Mouse (Mus musculus): ENCODE data around the gene Casc1.

Gene Casc1

GRCm38 (mm10) chr6:145202432-145203125, 8.2 kb downstream of the Casc1 start:
- no peak for DNase-seq (ENCODE audit: low spot score)

- no peak for DNase-seq (ENCODE audit: low spot score)
Measured at GRCm38 (mm10) chr6:145197949-145198686, 12.7 kb downstream of the Casc1 start.

GRCm38 (mm10) chr6:145193446-145193845, 17.4 kb downstream of the Casc1 start:
- no peak for DNase-seq (ENCODE audit: low spot score)

DNA sequence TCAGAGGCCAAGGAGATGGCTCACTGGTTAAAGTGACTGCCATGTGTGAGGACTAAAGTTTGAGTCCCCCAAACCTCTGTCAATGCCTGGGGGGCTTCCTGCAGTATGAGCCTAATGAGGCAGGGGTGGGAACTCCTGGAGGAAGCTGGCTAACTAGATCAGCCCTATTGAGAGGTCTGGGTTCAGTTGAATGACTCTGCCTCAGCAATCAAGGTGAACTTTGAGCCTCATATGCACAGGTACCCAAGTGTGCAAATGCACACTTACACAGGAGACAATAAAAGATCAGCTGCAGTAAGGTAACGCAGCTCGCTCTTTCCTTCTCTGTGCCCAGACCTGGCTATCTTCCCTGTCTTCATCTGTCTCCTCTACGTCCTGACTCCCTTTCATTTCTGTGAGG, 17.8 kb downstream of the Casc1 start:
- no peak for DNase-seq (ENCODE audit: low spot score)

GRCm38 (mm10) chr6:145187093-145188088, 23.4 kb downstream of the Casc1 start:
- peak; percentile 54 for DNase-seq (ENCODE audit: low spot score)

- DNase-seq (ENCODE audit: low spot score) = no peak
Measured at GRCm38 (mm10) chr6:145186096-145186495, 24.7 kb downstream of the Casc1 start.

DNA sequence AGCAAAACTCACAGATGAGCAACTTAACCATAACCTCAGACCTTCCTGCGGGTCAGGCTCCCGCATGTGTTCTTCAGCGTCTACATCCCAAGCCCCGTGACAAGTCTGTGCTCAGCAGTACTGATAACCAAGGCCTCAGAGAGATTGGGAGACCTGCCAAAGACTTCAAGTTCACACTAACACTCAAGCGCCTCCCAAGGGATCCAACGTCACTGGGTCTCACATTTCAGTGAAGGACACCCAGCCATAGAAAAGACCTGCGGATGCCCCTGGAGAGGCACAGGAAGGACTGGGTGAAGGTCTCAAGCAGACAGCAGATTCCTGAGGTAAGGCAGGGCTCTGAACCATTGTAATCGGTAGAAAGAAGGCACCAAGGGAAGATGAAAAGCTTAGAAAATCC, 28.8 kb downstream of the Casc1 start:
- no peak for DNase-seq (ENCODE audit: low spot score)

GRCm38 (mm10) chr6:145179665-145180064, 31.1 kb downstream of the Casc1 start:
- DNase-seq (ENCODE audit: low spot score) = no peak

DNA sequence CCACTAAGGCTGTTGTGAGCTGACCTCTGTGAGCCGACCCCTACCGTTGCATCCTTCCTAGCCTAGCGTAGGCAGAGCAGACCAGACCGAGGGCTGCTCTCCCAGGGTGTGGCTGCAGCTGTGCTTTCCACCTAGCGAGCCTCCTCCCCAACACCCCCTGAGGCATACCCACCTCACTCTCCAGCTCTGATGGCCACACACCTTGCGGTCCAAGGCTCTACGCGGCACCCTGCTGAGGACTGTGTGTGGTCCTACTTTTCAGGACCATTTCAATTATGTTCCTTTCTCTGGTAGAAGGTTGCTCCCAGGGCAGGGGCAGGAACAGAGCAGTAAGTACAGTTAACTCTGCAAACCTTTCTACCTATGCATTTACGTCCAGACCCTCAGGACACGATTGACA, 34.3 kb downstream of the Casc1 start:
- DNase-seq (ENCODE audit: low spot score) = no peak

GRCm38 (mm10) chr6:145175571-145175981, 35.2 kb downstream of the Casc1 start:
- DNase-seq (ENCODE audit: low spot score) = no peak

- DNase-seq (ENCODE audit: low spot score) = no peak
Measured at GRCm38 (mm10) chr6:145173781-145174191, 37.0 kb downstream of the Casc1 start.

- no peak for DNase-seq (ENCODE audit: low spot score)
Measured at GRCm38 (mm10) chr6:145171892-145172606, 38.8 kb downstream of the Casc1 start.

- DNase-seq (ENCODE audit: low spot score) = no peak
Measured at GRCm38 (mm10) chr6:145160581-145160980, 50.2 kb downstream of the Casc1 start.

GRCm38 (mm10) chr6:145158619-145159018, 52.2 kb downstream of the Casc1 start:
- DNase-seq (ENCODE audit: low spot score) = no peak

DNA sequence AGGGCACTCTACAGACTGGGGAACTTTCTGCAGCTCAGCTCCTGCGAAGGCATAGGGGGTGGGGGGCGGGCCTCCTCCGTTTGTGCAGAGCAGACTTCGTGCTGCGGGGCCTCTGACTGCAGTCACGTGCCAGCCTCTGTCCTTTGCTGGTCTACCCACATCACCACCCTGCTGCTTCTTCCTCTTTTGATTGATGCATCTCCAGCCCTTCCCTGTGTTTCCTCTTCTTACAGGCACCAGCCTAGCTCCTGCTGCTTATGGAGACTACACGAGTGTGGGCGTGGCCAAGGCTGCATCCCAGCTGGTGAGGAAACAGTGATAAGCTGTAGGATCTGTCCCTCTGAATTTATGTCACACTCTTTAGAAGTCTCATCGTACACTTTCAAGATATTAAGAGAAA, 61.8 kb downstream of the Casc1 start:
- DNase-seq (ENCODE audit: low spot score) = no peak

GRCm38 (mm10) chr6:145147716-145148115, 63.1 kb downstream of the Casc1 start:
- DNase-seq (ENCODE audit: low spot score) = no peak

GRCm38 (mm10) chr6:145145173-145145572, 65.6 kb downstream of the Casc1 start:
- DNase-seq (ENCODE audit: low spot score) = no peak

DNA sequence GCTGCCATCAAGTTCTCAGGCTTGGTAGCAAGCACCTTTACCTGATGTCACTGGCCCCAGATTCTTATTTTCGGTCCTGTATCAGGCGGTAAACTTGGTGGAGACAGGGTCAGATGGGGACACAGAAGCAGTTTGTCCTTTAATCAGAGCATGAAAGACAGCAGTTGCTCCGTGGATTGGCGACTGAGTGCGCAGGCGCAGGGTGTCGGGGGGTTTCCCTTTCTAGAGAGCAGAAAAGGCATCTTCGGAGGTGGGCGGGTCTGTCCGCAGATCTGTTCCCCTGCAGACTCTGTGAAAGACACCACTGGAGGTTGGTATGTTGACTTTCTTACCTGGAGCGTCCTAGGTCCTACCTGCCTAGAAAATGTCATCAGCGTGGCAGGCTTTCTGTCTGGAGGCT, 69.0 kb downstream of the Casc1 start:
- no peak for DNase-seq (ENCODE audit: low spot score)

DNA sequence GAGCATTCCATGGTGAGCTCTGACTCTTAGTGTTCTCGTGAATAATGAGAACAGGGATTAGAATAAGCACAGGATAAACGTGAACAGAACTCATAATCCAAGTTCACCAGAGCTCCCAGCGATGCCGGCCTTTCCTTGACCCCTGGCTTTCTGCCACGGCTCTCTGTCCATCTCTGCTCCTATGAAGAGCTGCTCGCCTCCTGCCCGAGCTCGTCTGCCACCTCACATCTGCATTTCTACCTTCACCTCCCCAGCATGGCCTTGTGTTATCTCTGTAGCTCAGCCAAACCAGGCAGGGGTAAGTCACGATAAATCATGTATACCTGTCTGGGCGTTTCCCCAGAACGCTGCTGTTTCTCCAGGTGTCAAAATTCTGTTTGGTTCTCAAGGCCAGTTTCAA, 70.1 kb downstream of the Casc1 start:
- no peak for DNase-seq (ENCODE audit: low spot score)

DNA sequence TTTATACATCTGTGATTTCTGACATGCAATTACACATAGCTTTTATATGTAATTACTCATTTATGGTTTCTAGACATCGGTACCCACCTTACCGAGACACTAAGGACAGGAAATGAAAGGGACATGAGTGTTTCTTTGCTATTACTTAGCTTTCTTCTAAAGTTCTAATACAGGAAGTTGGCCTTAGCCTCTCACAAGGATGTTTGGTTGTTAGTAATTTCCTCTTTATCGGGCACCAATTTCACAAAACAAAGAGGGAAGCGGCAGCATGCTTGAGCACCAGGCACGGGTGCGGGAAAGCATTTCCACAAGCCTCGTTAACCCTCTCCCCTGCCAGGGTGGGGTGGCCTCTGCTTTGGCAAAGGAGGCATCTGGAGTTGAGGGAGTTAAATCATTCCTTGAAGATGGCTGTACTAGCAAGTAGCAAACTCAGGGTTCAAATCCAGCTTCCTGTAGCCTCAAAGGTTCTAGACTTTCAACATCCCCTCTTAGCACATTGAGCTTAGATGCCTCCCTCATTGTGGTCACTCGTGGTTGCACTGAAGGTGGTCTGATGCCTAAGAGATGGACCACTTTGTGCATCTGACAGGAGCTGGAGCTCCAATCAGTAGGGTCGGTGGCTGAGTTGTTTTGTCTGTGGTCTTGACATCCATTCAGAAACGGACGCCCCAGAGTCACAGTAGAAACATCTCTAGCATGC, 70.9 kb downstream of the Casc1 start:
- DNase-seq (ENCODE audit: low spot score) = no peak

DNA sequence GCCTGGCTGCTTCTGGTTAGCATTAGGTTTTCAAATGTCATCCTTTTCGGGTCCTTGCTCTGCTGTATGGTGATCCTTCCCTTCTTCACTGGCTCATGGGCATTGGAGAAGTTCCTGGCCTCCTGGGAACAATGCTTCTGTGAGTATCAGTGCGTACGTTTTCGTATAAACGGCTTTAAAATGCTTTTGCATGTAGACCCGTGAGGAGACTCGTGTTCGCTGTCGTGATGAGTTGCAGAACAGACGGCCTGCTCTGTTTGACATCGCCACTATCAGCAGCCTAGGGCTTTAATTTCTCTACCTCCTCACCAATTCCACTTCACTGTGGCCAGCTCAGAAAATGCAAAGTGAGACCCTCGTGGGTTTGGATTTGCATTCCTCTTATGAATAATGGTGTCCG, 71.6 kb downstream of the Casc1 start:
- DNase-seq (ENCODE audit: low spot score) = no peak
